Mouse (Mus musculus): ENCODE data around the gene Xntrpc. TPM values are rescaled to one million over a fixed set of nuclear protein-coding genes. Genes with fewer than 3 reads are reported as not detected.

Gene Xntrpc
- polyA plus RNA-seq, 1 experiment from 2014 or later: 0.25 TPM

DNA sequence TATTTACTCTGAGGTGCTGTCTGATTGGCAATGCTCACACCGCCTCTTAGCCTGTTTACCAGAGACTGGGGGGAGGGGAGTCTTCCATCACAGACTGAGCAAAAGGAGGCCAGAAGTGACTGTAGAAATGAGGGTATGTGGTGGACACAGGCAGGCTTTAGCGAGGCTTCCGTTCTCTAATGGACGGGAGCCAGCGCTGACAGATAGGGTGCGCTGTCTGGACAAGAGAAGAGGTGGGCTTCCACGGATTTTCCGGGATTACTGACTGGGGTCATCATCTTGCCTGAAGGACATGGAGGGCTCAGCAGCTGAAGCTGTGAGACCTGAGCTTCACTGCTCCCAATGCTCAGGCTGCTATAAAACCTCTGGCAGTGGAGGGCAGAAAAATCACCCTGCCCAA is 36.7 kb downstream of the Xntrpc start:
- Histone ChIP-seq H3K9ac (ENCODE audit: low read length) (no peak overlapping the region), H3K36me3 (ENCODE audit: control insufficient read depth, insufficient read depth, low read length) (no peaks in the 10 kb centered on the region), H3K9me3 (ENCODE audit: control insufficient read depth, low read length) (no peaks in the 10 kb centered on the region), H3K27me3 (ENCODE audit: control insufficient read depth, insufficient read depth, low read length) (no peaks in the 10 kb centered on the region), H3K4me1 (replicated peaks; ENCODE audit: control insufficient read depth, insufficient read depth) (no peaks in the 10 kb centered on the region), H3K27ac (replicated peaks) (no peak overlapping the region), H3K4me2 (replicated peaks; ENCODE audit: low read depth) (no peak overlapping the region), H3K4me3 (ENCODE audit: low read depth, low read length) (no peak overlapping the region)
- TF ChIP-seq CTCF (IDR thresholded peaks at IDR 0.05; ENCODE audit: low read depth) (no peak), EP300 (optimal IDR thresholded peaks at IDR 0.05) (no peak)
- WGBS: 60% methylated on average over 8 of the region's 8 CpGs
- DNase-seq (ENCODE audit: low spot score) (no peak), ATAC-seq (ENCODE audit: low FRiP score, low TSS enrichment) (no peak)

- no peaks in the 10 kb centered on the region for H3K4me1 ChIP-seq (replicated peaks; ENCODE audit: control insufficient read depth, insufficient read depth)
- WGBS: 35% methylated on average over 6 of the region's 6 CpGs
- no peak overlapping the region for H3K4me2 ChIP-seq (replicated peaks; ENCODE audit: low read depth)
- no peak for DNase-seq (ENCODE audit: low spot score)
- no peak overlapping the region for H3K4me3 ChIP-seq (ENCODE audit: low read depth, low read length)
- no peaks in the 10 kb centered on the region for H3K36me3 ChIP-seq (ENCODE audit: control insufficient read depth, insufficient read depth, low read length)
- no peak overlapping the region for H3K27ac ChIP-seq (replicated peaks)
- H3K9ac ChIP-seq (ENCODE audit: low read length): no peak overlapping the region
- H3K9me3 ChIP-seq (ENCODE audit: control insufficient read depth, low read length): no peaks in the 10 kb centered on the region
- ATAC-seq (ENCODE audit: low FRiP score, low TSS enrichment): no peak
- no peak for TF ChIP-seq EP300 (optimal IDR thresholded peaks at IDR 0.05)
- TF ChIP-seq CTCF (IDR thresholded peaks at IDR 0.05; ENCODE audit: low read depth): no peak
- H3K27me3 ChIP-seq (ENCODE audit: control insufficient read depth, insufficient read depth, low read length): no peaks in the 10 kb centered on the region
Observed at GRCm38 (mm10) chr7:102102696-102103095, 37.2 kb downstream of the Xntrpc start.

DNA sequence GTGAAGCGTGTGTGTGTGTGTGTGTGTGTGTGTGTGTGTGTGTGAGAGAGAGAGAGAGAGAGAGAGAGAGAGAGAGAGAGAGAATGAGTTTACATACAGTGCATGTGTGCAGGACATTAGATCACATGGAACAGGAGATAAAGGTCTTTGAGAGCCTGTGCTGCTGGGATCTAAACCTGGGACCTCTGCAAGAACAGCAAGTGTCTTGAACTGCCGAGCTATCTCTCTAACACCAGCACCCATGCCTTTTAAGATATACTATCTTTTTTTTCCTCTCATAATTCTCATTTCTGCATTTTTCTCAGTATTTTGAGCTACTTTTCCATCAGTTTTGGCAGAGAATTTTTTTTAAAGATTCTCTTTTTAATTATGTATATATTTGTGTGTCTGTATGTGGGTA is 38.0 kb downstream of the Xntrpc start:
- 61% methylated on average over 2 of the region's 2 CpGs for WGBS

GRCm38 (mm10) chr7:102104126-102104525 is 38.6 kb downstream of the Xntrpc start:
- no peak overlapping the region for H3K9ac ChIP-seq (ENCODE audit: low read length)
- DNase-seq (ENCODE audit: low spot score): no peak
- no peak overlapping the region for H3K4me2 ChIP-seq (replicated peaks; ENCODE audit: low read depth)
- no peaks in the 10 kb centered on the region for H3K4me1 ChIP-seq (replicated peaks; ENCODE audit: control insufficient read depth, insufficient read depth)
- 45% methylated on average over 5 of the region's 5 CpGs for WGBS
- H3K4me3 ChIP-seq (ENCODE audit: low read depth, low read length): no peak overlapping the region
- TF ChIP-seq CTCF (IDR thresholded peaks at IDR 0.05; ENCODE audit: low read depth) (no peak), EP300 (optimal IDR thresholded peaks at IDR 0.05) (no peak)
- no peak overlapping the region for H3K27ac ChIP-seq (replicated peaks)
- ATAC-seq (ENCODE audit: low FRiP score, low TSS enrichment): no peak
- no peaks in the 10 kb centered on the region for H3K27me3 ChIP-seq (ENCODE audit: control insufficient read depth, insufficient read depth, low read length)
- H3K9me3 ChIP-seq (ENCODE audit: control insufficient read depth, low read length): no peaks in the 10 kb centered on the region
- H3K36me3 ChIP-seq (ENCODE audit: control insufficient read depth, insufficient read depth, low read length): no peaks in the 10 kb centered on the region

More for the DNA sequence above, 38.0 kb downstream of the Xntrpc start:
- H3K9ac ChIP-seq (ENCODE audit: low read length): no peak overlapping the region
- H3K9me3 ChIP-seq (ENCODE audit: control insufficient read depth, low read length): no peaks in the 10 kb centered on the region
- H3K4me2 ChIP-seq (replicated peaks; ENCODE audit: low read depth): no peak overlapping the region
- H3K4me1 ChIP-seq (replicated peaks; ENCODE audit: control insufficient read depth, insufficient read depth): no peaks in the 10 kb centered on the region
- DNase-seq (ENCODE audit: low spot score) (no peak), ATAC-seq (ENCODE audit: low FRiP score, low TSS enrichment) (no peak)
- no peak overlapping the region for H3K27ac ChIP-seq (replicated peaks)
- TF ChIP-seq CTCF (IDR thresholded peaks at IDR 0.05; ENCODE audit: low read depth) (no peak), EP300 (optimal IDR thresholded peaks at IDR 0.05) (no peak)
- no peak overlapping the region for H3K4me3 ChIP-seq (ENCODE audit: low read depth, low read length)
- no peaks in the 10 kb centered on the region for H3K36me3 ChIP-seq (ENCODE audit: control insufficient read depth, insufficient read depth, low read length)
- H3K27me3 ChIP-seq (ENCODE audit: control insufficient read depth, insufficient read depth, low read length): no peaks in the 10 kb centered on the region

DNA sequence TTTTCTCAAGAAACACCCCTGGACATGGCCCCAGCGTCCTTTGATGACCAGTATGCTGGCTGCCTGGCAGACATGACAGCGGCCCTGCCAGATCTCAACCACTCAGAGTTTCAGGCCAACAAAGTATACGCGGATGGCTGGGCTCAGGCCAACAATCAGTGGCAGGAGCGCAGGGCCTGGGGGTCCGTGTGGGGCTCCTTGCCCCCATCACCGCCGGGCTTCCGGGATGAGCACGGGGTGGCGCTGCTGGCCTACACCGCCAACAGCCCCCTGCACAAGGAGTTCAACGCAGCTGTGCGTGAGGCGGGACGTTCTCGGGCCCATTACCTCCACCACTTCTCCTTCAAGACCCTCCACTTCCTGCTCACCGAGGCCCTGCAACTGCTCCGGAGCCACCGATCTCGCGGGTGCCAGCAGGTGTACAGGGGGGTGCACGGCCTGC is 41.2 kb downstream of the Xntrpc start:
- peak overlapping the region; percentile 27 for H3K4me3 ChIP-seq (ENCODE audit: low read depth, low read length)
- peak overlapping the region; percentile 60 for H3K4me2 ChIP-seq (replicated peaks; ENCODE audit: low read depth)
- WGBS: 10% methylated on average over 23 of the region's 23 CpGs
- ATAC-seq (ENCODE audit: low FRiP score, low TSS enrichment) (no peak), DNase-seq (ENCODE audit: low spot score) (peak; percentile 27)
- no peaks in the 10 kb centered on the region for H3K9me3 ChIP-seq (ENCODE audit: control insufficient read depth, low read length)
- H3K27ac ChIP-seq (replicated peaks): no peak overlapping the region
- no peaks in the 10 kb centered on the region for H3K36me3 ChIP-seq (ENCODE audit: control insufficient read depth, insufficient read depth, low read length)
- H3K27me3 ChIP-seq (ENCODE audit: control insufficient read depth, insufficient read depth, low read length): no peaks in the 10 kb centered on the region
- H3K9ac ChIP-seq (ENCODE audit: low read length): peak overlapping the region; percentile 35; the same call in 1 of the 2 replicates
- no peaks in the 10 kb centered on the region for H3K4me1 ChIP-seq (replicated peaks; ENCODE audit: control insufficient read depth, insufficient read depth)
- peak; percentile 42 for TF ChIP-seq CTCF (IDR thresholded peaks at IDR 0.05; ENCODE audit: low read depth)
- no peak for TF ChIP-seq EP300 (optimal IDR thresholded peaks at IDR 0.05)

DNA sequence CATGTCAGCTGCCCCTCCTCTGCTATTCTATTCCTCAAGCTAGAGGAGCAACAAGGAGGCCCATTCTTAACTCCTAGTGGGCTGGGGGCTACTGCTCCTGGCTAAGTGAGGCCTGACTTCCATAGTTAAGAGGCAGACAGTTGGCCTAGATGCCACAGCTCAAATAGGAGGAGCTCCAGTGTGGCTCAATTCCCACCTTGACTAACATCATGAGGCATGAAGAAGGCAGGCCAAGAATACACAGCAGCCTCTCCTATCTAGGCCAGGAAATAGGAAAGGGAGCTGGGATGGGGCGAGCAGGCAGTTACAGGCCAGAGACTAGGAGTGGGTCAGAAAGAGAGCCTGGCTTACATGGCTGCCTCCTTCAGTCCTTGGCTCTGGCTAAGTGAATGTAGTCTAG is 42.7 kb downstream of the Xntrpc start:
- 73% methylated on average over 1 of the region's 1 CpGs for WGBS
- no peak for TF ChIP-seq EP300 (optimal IDR thresholded peaks at IDR 0.05)
- no peak for TF ChIP-seq CTCF (IDR thresholded peaks at IDR 0.05; ENCODE audit: low read depth)
- no peak overlapping the region for H3K4me3 ChIP-seq (ENCODE audit: low read depth, low read length)
- H3K9me3 ChIP-seq (ENCODE audit: control insufficient read depth, low read length): no peaks in the 10 kb centered on the region
- H3K4me1 ChIP-seq (replicated peaks; ENCODE audit: control insufficient read depth, insufficient read depth): no peaks in the 10 kb centered on the region
- H3K27me3 ChIP-seq (ENCODE audit: control insufficient read depth, insufficient read depth, low read length): no peaks in the 10 kb centered on the region
- H3K36me3 ChIP-seq (ENCODE audit: control insufficient read depth, insufficient read depth, low read length): no peaks in the 10 kb centered on the region
- no peak for DNase-seq (ENCODE audit: low spot score)
- no peak overlapping the region for H3K4me2 ChIP-seq (replicated peaks; ENCODE audit: low read depth)
- no peak for ATAC-seq (ENCODE audit: low FRiP score, low TSS enrichment)
- no peak overlapping the region for H3K9ac ChIP-seq (ENCODE audit: low read length)
- no peak overlapping the region for H3K27ac ChIP-seq (replicated peaks)
